Mouse (Mus musculus) forebrain, embryonic 11.5 days (tissue): Measurements from ENCODE around the gene Snrpf. TPM values are rescaled to one million over a fixed set of nuclear protein-coding genes. Genes with fewer than 3 reads are reported as not detected.

Experiments used
- ATAC-seq: fragments of 200-750 bp; cut with Nextera tagmentation; replicated peaks from 2 replicates; pipeline ENCODE4 v1.8.0; 2017; ENCODE audit warnings: moderate TSS enrichment; ENCODE audit not compliant: low FRiP score
- DNase-seq: peaks from one replicate; pipeline ENCODE4 v3.0.0-alpha.2; 2017; ENCODE audit warnings: low spot score
- H3K27ac ChIP-seq: fragments of 300-500 bp; sonication (generic); 2 replicates; pipeline ENCODE4 v1.5.1; 2014; ENCODE audit warnings: low read depth, low read length
- H3K27me3 ChIP-seq: fragments of 300-500 bp; sonication (generic); 2 replicates; pipeline ENCODE4 v1.6.1; 2014; ENCODE audit warnings: mild to moderate bottlenecking, low read length, mixed read lengths; ENCODE audit not compliant: control insufficient read depth, insufficient read depth
- H3K36me3 ChIP-seq: fragments of 300-500 bp; sonication (generic); 2 replicates; pipeline ENCODE4 v1.6.1; 2014; ENCODE audit warnings: mild to moderate bottlenecking, low read length, moderate library complexity, mixed read lengths; ENCODE audit not compliant: control insufficient read depth, insufficient read depth
- H3K4me1 ChIP-seq: fragments of 300-500 bp; sonication (generic); replicated peaks from 2 replicates; pipeline ENCODE4 v1.6.1; 2014; ENCODE audit warnings: low read length, mixed read lengths; ENCODE audit not compliant: control insufficient read depth, insufficient read depth
- H3K4me2 ChIP-seq: fragments of 300-500 bp; sonication (generic); 2 replicates; pipeline ENCODE4 v1.6.1; 2014; ENCODE audit warnings: low read depth, mild to moderate bottlenecking, low read length, moderate library complexity, mixed read lengths; ENCODE audit not compliant: severe bottlenecking
- H3K4me3 ChIP-seq: fragments of 300-500 bp; sonication (generic); 2 replicates; pipeline ENCODE4 v1.5.1; 2014; ENCODE audit warnings: low read depth, low read length
- H3K9ac ChIP-seq: fragments of 300-500 bp; sonication (generic); 2 replicates; pipeline ENCODE4 v1.6.1; 2014; ENCODE audit warnings: low read length
- H3K9me3 ChIP-seq: fragments of 300-500 bp; sonication (generic); 2 replicates; pipeline ENCODE4 v1.6.1; 2016; ENCODE audit warnings: low read length, mixed read lengths; ENCODE audit not compliant: control insufficient read depth
- WGBS: fragments of 180-500 bp; shearing (Covaris S2); extraction: QIAGEN DNeasy Blood & Tissue Kit; methylation state at CpG from one replicate; pipeline ENCODE4 v1.1.7; 2014; 5-methylcytosine and 5-hydroxymethylcytosine counted together
- polyA plus RNA-seq: library from polyadenylated mRNA; unstranded; fragments of >200 nt; fragmentation: Nextera tagmentation; extraction: Ambion mirVana; gene quantifications from 2 replicates; pipeline ENCODE4 v1.2.1, GENCODE M21; 2014

Snrpf gene
- polyA plus RNA-seq, 1 experiment from 2014 or later = 155 TPM

GRCm38 (mm10) chr10:93595831-93596230, 6.3 kb upstream of the Snrpf start:
- DNase-seq (no peak), ATAC-seq (no peak)
- Histone ChIP-seq H3K4me1 (no peaks in the 10 kb centered on the region), H3K27ac (no peak overlapping the region), H3K9me3 (no peaks in the 10 kb centered on the region), H3K27me3 (no peaks in the 10 kb centered on the region), H3K4me3 (no peak overlapping the region), H3K9ac (no peak overlapping the region), H3K36me3 (no peaks in the 10 kb centered on the region), H3K4me2 (no peak overlapping the region)
- WGBS = 69% methylated on average over 4 of the region's 4 CpGs

- ATAC-seq = peak; percentile 69
- H3K27ac ChIP-seq = no peak overlapping the region
- no peaks in the 10 kb centered on the region for H3K27me3 ChIP-seq
- H3K4me2 ChIP-seq = peak overlapping the region; percentile 52
- H3K9me3 ChIP-seq = no peaks in the 10 kb centered on the region
- H3K9ac ChIP-seq = peak overlapping the region; percentile 27
- no peaks in the 10 kb centered on the region for H3K36me3 ChIP-seq
- WGBS = 2% methylated on average over 22 of the region's 22 CpGs
- H3K4me3 ChIP-seq = peak overlapping the region; percentile 27
- no peaks in the 10 kb centered on the region for H3K4me1 ChIP-seq
- peak; percentile 88 for DNase-seq
Measured at GRCm38 (mm10) chr10:93594022-93594482, 4.5 kb upstream of the Snrpf start.

GRCm38 (mm10) chr10:93592456-93592855, 3.0 kb upstream of the Snrpf start:
- no peak overlapping the region for H3K4me2 ChIP-seq
- DNase-seq = no peak
- no peak for ATAC-seq
- no peak overlapping the region for H3K9ac ChIP-seq
- no peak overlapping the region for H3K4me3 ChIP-seq
- no peaks in the 10 kb centered on the region for H3K4me1 ChIP-seq
- no peak overlapping the region for H3K27ac ChIP-seq
- WGBS = 59% methylated on average over 12 of the region's 12 CpGs
- no peaks in the 10 kb centered on the region for H3K36me3 ChIP-seq
- no peaks in the 10 kb centered on the region for H3K9me3 ChIP-seq
- H3K27me3 ChIP-seq = no peaks in the 10 kb centered on the region

GRCm38 (mm10) chr10:93588796-93589195, 710 bp downstream of the Snrpf start:
- H3K36me3 ChIP-seq = no peaks in the 10 kb centered on the region; the same call in 1 of the 2 replicates
- H3K27ac ChIP-seq = no peak overlapping the region
- peak overlapping the region; percentile 73 for H3K9ac ChIP-seq
- peak overlapping the region; percentile 61 for H3K4me3 ChIP-seq
- 0 out of 2 replicates have a peak, but pooled peaks cover 2% of the 10 kb centered on the region for H3K4me1 ChIP-seq
- H3K27me3 ChIP-seq = no peaks in the 10 kb centered on the region
- DNase-seq (no peak), ATAC-seq (peak; percentile 2; the same call in 1 of the 2 replicates)
- H3K9me3 ChIP-seq = no peaks in the 10 kb centered on the region
- peak overlapping the region; percentile 70 for H3K4me2 ChIP-seq
- 2% methylated on average over 11 of the region's 11 CpGs for WGBS

- WGBS = 70% methylated on average over 13 of the region's 13 CpGs
- Histone ChIP-seq H3K36me3 (no peaks in the 10 kb centered on the region), H3K4me3 (no peak overlapping the region), H3K27me3 (no peaks in the 10 kb centered on the region), H3K27ac (no peak overlapping the region), H3K4me2 (no peak overlapping the region), H3K9ac (no peak overlapping the region), H3K9me3 (no peaks in the 10 kb centered on the region), H3K4me1 (no peaks in the 10 kb centered on the region)
- DNase-seq = peak; percentile 83
- 0 out of 2 replicates have a peak, but pooled peaks have one; percentile 33 for ATAC-seq
Measured at GRCm38 (mm10) chr10:93577271-93577886, 12.1 kb downstream of the Snrpf start.

GRCm38 (mm10) chr10:93575960-93576359, 13.5 kb downstream of the Snrpf start:
- DNase-seq (no peak), ATAC-seq (no peak)
- Histone ChIP-seq H3K27me3 (no peaks in the 10 kb centered on the region), H3K9ac (no peak overlapping the region), H3K4me3 (no peak overlapping the region), H3K4me2 (no peak overlapping the region), H3K36me3 (no peaks in the 10 kb centered on the region), H3K4me1 (no peaks in the 10 kb centered on the region), H3K9me3 (no peaks in the 10 kb centered on the region), H3K27ac (no peak overlapping the region)
- 91% methylated on average over 8 of the region's 8 CpGs for WGBS

- DNase-seq (no peak), ATAC-seq (no peak)
- Histone ChIP-seq H3K4me3 (no peak overlapping the region), H3K4me2 (no peak overlapping the region), H3K36me3 (no peaks in the 10 kb centered on the region), H3K4me1 (no peaks in the 10 kb centered on the region), H3K27me3 (no peaks in the 10 kb centered on the region), H3K27ac (no peak overlapping the region), H3K9me3 (no peaks in the 10 kb centered on the region), H3K9ac (no peak overlapping the region)
- WGBS = 74% methylated on average over 4 of the region's 4 CpGs
Measured at GRCm38 (mm10) chr10:93574966-93575365, 14.5 kb downstream of the Snrpf start.

GRCm38 (mm10) chr10:93572209-93572608, 17.3 kb downstream of the Snrpf start:
- H3K27ac ChIP-seq = no peak overlapping the region
- no peak overlapping the region for H3K9ac ChIP-seq
- WGBS = 34% methylated on average over 2 of the region's 2 CpGs
- H3K36me3 ChIP-seq = no peaks in the 10 kb centered on the region
- no peaks in the 10 kb centered on the region for H3K27me3 ChIP-seq
- H3K9me3 ChIP-seq = no peaks in the 10 kb centered on the region
- no peaks in the 10 kb centered on the region for H3K4me1 ChIP-seq
- no peak for DNase-seq
- H3K4me2 ChIP-seq = no peak overlapping the region
- ATAC-seq = no peak
- H3K4me3 ChIP-seq = no peak overlapping the region

- H3K9ac ChIP-seq = no peak overlapping the region
- no peak overlapping the region for H3K27ac ChIP-seq
- DNase-seq (no peak), ATAC-seq (no peak)
- 87% methylated on average over 6 of the region's 6 CpGs for WGBS
- no peaks in the 10 kb centered on the region for H3K4me1 ChIP-seq
- H3K27me3 ChIP-seq = no peaks in the 10 kb centered on the region
- no peak overlapping the region for H3K4me2 ChIP-seq
- H3K36me3 ChIP-seq = no peaks in the 10 kb centered on the region
- H3K9me3 ChIP-seq = no peaks in the 10 kb centered on the region
- H3K4me3 ChIP-seq = no peak overlapping the region
Measured at GRCm38 (mm10) chr10:93568671-93569070, 20.8 kb downstream of the Snrpf start.
